Mouse (Mus musculus) heart, embryonic 10.5 days (tissue): ENCODE measurements around the gene Vwa1. TPM values are rescaled to one million over a fixed set of nuclear protein-coding genes. Genes with fewer than 3 reads are reported as not detected.
A peak's percentile ranks its signal among the peaks of the same experiment; 100 is the strongest.
"Not testable (repeated sequence)": the region's sequence is repeated elsewhere in the genome, so short reads cannot be mapped to it uniquely, and the experiment has no call there.

Source experiments
- DNase-seq: peaks from one replicate; pipeline ENCODE4 v3.0.0-alpha.2; 2017; ENCODE audit warnings: low spot score
- H3K27ac ChIP-seq: fragments of 300-500 bp; sonication (generic); 2 replicates; pipeline ENCODE4 v1.5.1; 2016; ENCODE audit warnings: mild to moderate bottlenecking
- H3K27me3 ChIP-seq: fragments of 300-500 bp; sonication (generic); 2 replicates; pipeline ENCODE4 v1.6.1; 2016; ENCODE audit warnings: mild to moderate bottlenecking; ENCODE audit not compliant: poor library complexity, insufficient read depth, severe bottlenecking
- H3K36me3 ChIP-seq: fragments of 300-500 bp; sonication (generic); 2 replicates; pipeline ENCODE4 v1.6.1; 2016; ENCODE audit warnings: mild to moderate bottlenecking, moderate library complexity
- H3K4me1 ChIP-seq: fragments of 300-500 bp; sonication (generic); 2 replicates; pipeline ENCODE4 v1.6.1; 2016; ENCODE audit warnings: mild to moderate bottlenecking
- H3K4me3 ChIP-seq: fragments of 300-500 bp; sonication (generic); 2 replicates; pipeline ENCODE4 v1.5.1; 2016; ENCODE audit warnings: mild to moderate bottlenecking, moderate library complexity
- H3K9me3 ChIP-seq: fragments of 300-500 bp; sonication (generic); 2 replicates; pipeline ENCODE4 v1.6.1; 2016; ENCODE audit warnings: mild to moderate bottlenecking, moderate library complexity
- WGBS: fragments of 180-500 bp; shearing (Covaris S2); methylation state at CpG from one replicate; pipeline ENCODE4 v1.1.7; 2016; 5-methylcytosine and 5-hydroxymethylcytosine counted together
- polyA plus RNA-seq: library from polyadenylated mRNA; unstranded; fragments of >200 nt; fragmentation: Nextera tagmentation; extraction: Ambion mirVana; gene quantifications from 2 replicates; pipeline ENCODE4 v1.2.1, GENCODE M21; 2016

The Vwa1 gene
- polyA plus RNA-seq, 1 experiment from 2014 or later = 3.1 TPM

- 54% methylated on average over 3 of the region's 3 CpGs for WGBS
- peaks cover 6% of the 10 kb centered on the region; the same call in 1 of the 2 replicates for H3K4me1 ChIP-seq
- peaks cover 25% of the 10 kb centered on the region for H3K27me3 ChIP-seq
- no peak overlapping the region for H3K4me3 ChIP-seq
- peak overlapping the region; percentile 22; the same call in 1 of the 2 replicates for H3K27ac ChIP-seq
- no peaks in the 10 kb centered on the region for H3K36me3 ChIP-seq
- H3K9me3 ChIP-seq = no peaks in the 10 kb centered on the region
- no peak for DNase-seq
Measured at GRCm38 (mm10) chr4:155790650-155791161, 16.2 kb upstream of the Vwa1 start.

- no peak for DNase-seq
- 87% methylated on average over 3 of the region's 3 CpGs for WGBS
- peaks cover 25% of the 10 kb centered on the region for H3K27me3 ChIP-seq
Measured at GRCm38 (mm10) chr4:155790021-155790489, 15.6 kb upstream of the Vwa1 start, which contains the start of gene Ankrd65. Gene Ankrd65 (plus strand): TSS chr4:155790439.

GRCm38 (mm10) chr4:155788833-155789232 is 14.3 kb upstream of the Vwa1 start:
- not testable (repeated sequence) for H3K27ac ChIP-seq, DNase-seq, H3K36me3 ChIP-seq, H3K9me3 ChIP-seq, H3K4me3 ChIP-seq
- 75% methylated on average over 4 of the region's 4 CpGs for WGBS
- H3K27me3 ChIP-seq = peaks cover 25% of the 10 kb centered on the region
- H3K4me1 ChIP-seq = peaks cover 20% of the 10 kb centered on the region

More at GRCm38 (mm10) chr4:155790021-155790489, 15.6 kb upstream of the Vwa1 start, which contains the start of gene Ankrd65:
- Histone ChIP-seq H3K36me3 (no peaks in the 10 kb centered on the region), H3K27ac (peak within 1 kb of the TSS; percentile 48; the same call in 1 of the 2 replicates), H3K9me3 (no peaks in the 10 kb centered on the region), H3K4me1 (peaks cover 11% of the 10 kb centered on the region), H3K4me3 (no peak within 1 kb of the TSS)

- H3K4me1 ChIP-seq = peaks cover 20% of the 10 kb centered on the region
- WGBS = 64% methylated on average over 3 of the region's 3 CpGs
- H3K27ac ChIP-seq = no peak overlapping the region
- no peak overlapping the region for H3K4me3 ChIP-seq
- H3K9me3 ChIP-seq = no peaks in the 10 kb centered on the region
- peaks cover 25% of the 10 kb centered on the region for H3K27me3 ChIP-seq
- no peak for DNase-seq
- no peaks in the 10 kb centered on the region for H3K36me3 ChIP-seq
Measured at GRCm38 (mm10) chr4:155788300-155788699, 13.8 kb upstream of the Vwa1 start.

- no peak for DNase-seq
- H3K4me1 ChIP-seq = peaks cover 22% of the 10 kb centered on the region
- peaks cover 8% of the 10 kb centered on the region; the same call in 1 of the 2 replicates for H3K27me3 ChIP-seq
- WGBS = 32% methylated on average over 5 of the region's 5 CpGs
- no peaks in the 10 kb centered on the region for H3K9me3 ChIP-seq
- peak within 1 kb of the TSS; percentile 93 for H3K27ac ChIP-seq
- no peaks in the 10 kb centered on the region for H3K36me3 ChIP-seq
- H3K4me3 ChIP-seq = peak within 1 kb of the TSS; percentile 71
Measured at GRCm38 (mm10) chr4:155785819-155786218, 11.3 kb upstream of the Vwa1 start, which contains the start of gene Tmem88b. Gene Tmem88b (minus strand): TSS chr4:155785874.

GRCm38 (mm10) chr4:155785246-155785645 is 10.7 kb upstream of the Vwa1 start:
- Histone ChIP-seq H3K4me3 (peak overlapping the region; percentile 71; the same call in 1 of the 2 replicates), H3K27me3 (0 out of 2 replicates have a peak, but pooled peaks cover 2% of the 10 kb centered on the region), H3K27ac (peak overlapping the region; percentile 93; the same call in 1 of the 2 replicates), H3K9me3 (no peaks in the 10 kb centered on the region), H3K4me1 (peaks cover 25% of the 10 kb centered on the region), H3K36me3 (no peaks in the 10 kb centered on the region)
- no peak for DNase-seq
- 69% methylated on average over 10 of the region's 10 CpGs for WGBS

GRCm38 (mm10) chr4:155784081-155784701 is 9.7 kb upstream of the Vwa1 start:
- Histone ChIP-seq H3K9me3 (no peaks in the 10 kb centered on the region), H3K36me3 (no peaks in the 10 kb centered on the region), H3K4me3 (peak overlapping the region; percentile 71), H3K27me3 (no peaks in the 10 kb centered on the region), H3K4me1 (peaks cover 27% of the 10 kb centered on the region), H3K27ac (peak overlapping the region; percentile 93)
- under 1% methylated on average over 52 of the region's 52 CpGs for WGBS
- peak; percentile 93 for DNase-seq

GRCm38 (mm10) chr4:155783486-155784080 is 9.1 kb upstream of the Vwa1 start:
- no peak for DNase-seq
- WGBS = 41% methylated on average over 16 of the region's 16 CpGs
- Histone ChIP-seq H3K27me3 (no peaks in the 10 kb centered on the region), H3K36me3 (no peaks in the 10 kb centered on the region), H3K4me3 (peak overlapping the region; percentile 71), H3K9me3 (no peaks in the 10 kb centered on the region), H3K27ac (peak overlapping the region; percentile 93), H3K4me1 (peaks cover 27% of the 10 kb centered on the region)

GRCm38 (mm10) chr4:155780895-155781294 is 6.4 kb upstream of the Vwa1 start:
- Histone ChIP-seq H3K27ac (peak overlapping the region; percentile 56), H3K4me3 (no peak overlapping the region), H3K27me3 (peaks cover 2% of the 10 kb centered on the region; the same call in 1 of the 2 replicates), H3K36me3 (no peaks in the 10 kb centered on the region), H3K4me1 (peaks cover 42% of the 10 kb centered on the region), H3K9me3 (no peaks in the 10 kb centered on the region)
- WGBS = 19% methylated on average over 6 of the region's 6 CpGs
- no peak for DNase-seq

GRCm38 (mm10) chr4:155779498-155779897 is 5.0 kb upstream of the Vwa1 start:
- no peak for DNase-seq
- Histone ChIP-seq H3K4me3 (no peak overlapping the region), H3K9me3 (no peaks in the 10 kb centered on the region), H3K27me3 (peaks cover 15% of the 10 kb centered on the region), H3K4me1 (peaks cover 45% of the 10 kb centered on the region), H3K27ac (no peak overlapping the region; the same call in 1 of the 2 replicates), H3K36me3 (no peaks in the 10 kb centered on the region)
- WGBS = 84% methylated on average over 4 of the region's 4 CpGs

GRCm38 (mm10) chr4:155777816-155778215 is 3.3 kb upstream of the Vwa1 start:
- no peak for DNase-seq
- H3K36me3 ChIP-seq = no peaks in the 10 kb centered on the region
- no peak overlapping the region for H3K27ac ChIP-seq
- no peak overlapping the region for H3K4me3 ChIP-seq
- peaks cover 32% of the 10 kb centered on the region for H3K27me3 ChIP-seq
- WGBS = 75% methylated on average over 2 of the region's 2 CpGs
- H3K9me3 ChIP-seq = no peaks in the 10 kb centered on the region
- H3K4me1 ChIP-seq = peaks cover 47% of the 10 kb centered on the region

- no peak for DNase-seq
- H3K27ac ChIP-seq = no peak overlapping the region
- H3K4me1 ChIP-seq = peaks cover 47% of the 10 kb centered on the region
- H3K36me3 ChIP-seq = no peaks in the 10 kb centered on the region
- H3K4me3 ChIP-seq = no peak overlapping the region
- no peaks in the 10 kb centered on the region for H3K9me3 ChIP-seq
- peaks cover 42% of the 10 kb centered on the region for H3K27me3 ChIP-seq
- WGBS = 42% methylated on average over 2 of the region's 2 CpGs
Measured at GRCm38 (mm10) chr4:155776704-155777335, 2.3 kb upstream of the Vwa1 start.
